Mouse (Mus musculus) kidney, adult 2 months (tissue): ENCODE data around the gene Fxyd3. TPM values are rescaled to one million over a fixed set of nuclear protein-coding genes. Genes with fewer than 3 reads are reported as not detected.

Source experiments
- DNase-seq: peaks from one replicate; pipeline ENCODE4 v3.0.0; 2021
- H3K27ac ChIP-seq: fragments of 200-500 bp; 2 replicates; pipeline ENCODE4 v1.5.1; 2012; ENCODE audit warnings: low read depth, low read length, control low read depth, inconsistent platforms; ENCODE audit not compliant: insufficient read depth
- H3K27me3 ChIP-seq: fragments of 200-500 bp; replicated peaks from 2 replicates; pipeline ENCODE4 v1.6.1; 2012; ENCODE audit warnings: mild to moderate bottlenecking, moderate library complexity, low read length, inconsistent platforms; ENCODE audit not compliant: control insufficient read depth, insufficient read depth
- H3K36me3 ChIP-seq: fragments of 200-500 bp; 2 replicates; pipeline ENCODE4 v1.6.1; 2012; ENCODE audit warnings: mild to moderate bottlenecking, moderate library complexity, low read length, inconsistent platforms; ENCODE audit not compliant: control insufficient read depth, insufficient read depth
- H3K4me1 ChIP-seq: fragments of 200-500 bp; 2 replicates; pipeline ENCODE4 v1.6.1; 2011; ENCODE audit warnings: low read length; ENCODE audit not compliant: control insufficient read depth, insufficient read depth
- H3K4me3 ChIP-seq: fragments of 200-500 bp; 2 replicates; pipeline ENCODE4 v1.5.1; 2011; ENCODE audit warnings: mild to moderate bottlenecking, low read depth, low read length, control low read depth; ENCODE audit not compliant: insufficient read depth
- CTCF ChIP-seq: fragments of 200-500 bp; conservative IDR thresholded peaks from 2 replicates; pipeline ENCODE4 v1.5.1; 2011; ENCODE audit warnings: low read depth, mild to moderate bottlenecking, control low read depth, low read length, moderate library complexity, mixed read lengths; ENCODE audit not compliant: insufficient read depth, insufficient read length
- POLR2A ChIP-seq: fragments of 200-500 bp; IDR thresholded peaks from one replicate; pipeline ENCODE4 v1.6.1; 2011; ENCODE audit warnings: low read depth, low read length, control low read depth
- WGBS: fragments of 180-500 bp; shearing (Covaris S2); methylation state at CpG from one replicate; pipeline ENCODE4 v1.1.7; 2018; 5-methylcytosine and 5-hydroxymethylcytosine counted together
- polyA plus RNA-seq: library from polyadenylated mRNA; depleted of rRNA; stranded (reverse); fragments of >200 nt; gene quantifications from 2 replicates; pipeline ENCODE4 v1.2.3, GENCODE M21; 2012

Gene Fxyd3
- polyA plus RNA-seq, 1 experiment = 4.8 TPM

GRCm38 (mm10) chr7:31110861-31111385 is 34.4 kb upstream of the Fxyd3 start:
- H3K27me3 ChIP-seq = no peaks in the 10 kb centered on the region
- no peak overlapping the region for H3K4me3 ChIP-seq
- TF ChIP-seq POLR2A = no peak
- no peaks in the 10 kb centered on the region for H3K36me3 ChIP-seq
- peaks cover 48% of the 10 kb centered on the region for H3K4me1 ChIP-seq
- WGBS = 75% methylated on average over 15 of the region's 15 CpGs
- DNase-seq = no peak
- no peak overlapping the region for H3K27ac ChIP-seq

- Histone ChIP-seq H3K36me3 (no peaks in the 10 kb centered on the region), H3K4me3 (no peak overlapping the region), H3K27me3 (no peaks in the 10 kb centered on the region), H3K27ac (0 out of 2 replicates have a peak overlapping the region, but pooled peaks have one; percentile 4), H3K4me1 (peaks cover 42% of the 10 kb centered on the region)
- 68% methylated on average over 5 of the region's 5 CpGs for WGBS
- no peak for DNase-seq
- TF ChIP-seq CTCF = no peak
- no peak for TF ChIP-seq POLR2A
These were observed 33.3 kb upstream of the Fxyd3 start for GRCm38 (mm10) chr7:31109796-31110195.

- H3K4me1 ChIP-seq = peaks cover 42% of the 10 kb centered on the region
- no peak for TF ChIP-seq CTCF
- TF ChIP-seq POLR2A = no peak
- no peaks in the 10 kb centered on the region for H3K27me3 ChIP-seq
- H3K27ac ChIP-seq = no peak overlapping the region
- no peak overlapping the region for H3K4me3 ChIP-seq
- H3K36me3 ChIP-seq = no peaks in the 10 kb centered on the region
- WGBS = 30% methylated on average over 7 of the region's 7 CpGs
- peak; percentile 91 for DNase-seq
These were observed 32.6 kb upstream of the Fxyd3 start for GRCm38 (mm10) chr7:31109091-31109490.

GRCm38 (mm10) chr7:31107781-31108180 is 31.3 kb upstream of the Fxyd3 start:
- Histone ChIP-seq H3K4me3 (no peak overlapping the region), H3K27me3 (no peaks in the 10 kb centered on the region), H3K27ac (peak overlapping the region; percentile 46), H3K4me1 (peaks cover 33% of the 10 kb centered on the region), H3K36me3 (no peaks in the 10 kb centered on the region)
- 68% methylated on average over 11 of the region's 11 CpGs for WGBS
- TF ChIP-seq POLR2A (no peak), CTCF (no peak)
- DNase-seq = peak; percentile 92

- no peaks in the 10 kb centered on the region for H3K27me3 ChIP-seq
- H3K4me3 ChIP-seq = no peak overlapping the region
- peaks cover 22% of the 10 kb centered on the region for H3K4me1 ChIP-seq
- H3K36me3 ChIP-seq = no peaks in the 10 kb centered on the region; the same call in 1 of the 2 replicates
- H3K27ac ChIP-seq = no peak overlapping the region
- no peak for DNase-seq
- TF ChIP-seq POLR2A = no peak
- no peak for TF ChIP-seq CTCF
- WGBS = 48% methylated on average over 3 of the region's 3 CpGs
These were observed 29.7 kb upstream of the Fxyd3 start for GRCm38 (mm10) chr7:31106166-31106565.

GRCm38 (mm10) chr7:31105061-31105768 is 28.7 kb upstream of the Fxyd3 start:
- H3K36me3 ChIP-seq = no peaks in the 10 kb centered on the region; the same call in 1 of the 2 replicates
- 40% methylated on average over 15 of the region's 15 CpGs for WGBS
- no peak overlapping the region for H3K27ac ChIP-seq
- TF ChIP-seq CTCF (peak; percentile 71), POLR2A (no peak)
- peaks cover 22% of the 10 kb centered on the region for H3K4me1 ChIP-seq
- no peaks in the 10 kb centered on the region for H3K27me3 ChIP-seq
- peak; percentile 74 for DNase-seq
- no peak overlapping the region for H3K4me3 ChIP-seq

GRCm38 (mm10) chr7:31100786-31101185 is 24.3 kb upstream of the Fxyd3 start:
- Histone ChIP-seq H3K27ac (no peak overlapping the region), H3K36me3 (no peaks in the 10 kb centered on the region; the same call in 1 of the 2 replicates), H3K4me3 (no peak overlapping the region), H3K27me3 (no peaks in the 10 kb centered on the region), H3K4me1 (no peaks in the 10 kb centered on the region)
- no peak for DNase-seq
- 69% methylated on average over 14 of the region's 14 CpGs for WGBS
- TF ChIP-seq POLR2A = no peak
- TF ChIP-seq CTCF = no peak
